Mouse (Mus musculus) adrenal gland, postnatal 36 days (tissue): ENCODE results near the gene Copb2. TPM values are rescaled to one million over a fixed set of nuclear protein-coding genes. Genes with fewer than 3 reads are reported as not detected.

Experiments
- total RNA-seq, 2 experiments: library from RNA; stranded (reverse); gene quantifications; 2 replicates each; pipeline ENCODE4 v1.2.3; 2021

The Copb2 gene
- total RNA-seq, 2 experiments from 2014 or later: 131 to 135 TPM

Other genes starting within 250 kb of the Copb2 start
- 1 to 10 TPM; 5.5 to 5.9 TPM for gene Rbp1, start 140.8 kb upstream of the Copb2 start, total RNA-seq
- not detected for gene Rbp2, start 77.6 kb upstream of the Copb2 start, total RNA-seq
- 10 to 100 TPM; 57.8 to 72.0 TPM for gene Mrps22, start 37.9 kb downstream of the Copb2 start, total RNA-seq